Mouse (Mus musculus): ENCODE data around the gene Hacd3. TPM values are rescaled to one million over a fixed set of nuclear protein-coding genes. Genes with fewer than 3 reads are reported as not detected.

Gene Hacd3
- polyA plus RNA-seq, 1 experiment from 2014 or later, result 84.6 TPM

- no peak overlapping the region for H3K27ac ChIP-seq (ENCODE audit: low read length)
- H3K36me3 ChIP-seq (ENCODE audit: control insufficient read depth, insufficient read depth, low read length), result no peaks in the 10 kb centered on the region
- no peak overlapping the region for H3K4me3 ChIP-seq (ENCODE audit: low read depth, low read length)
- H3K4me1 ChIP-seq (ENCODE audit: control insufficient read depth, insufficient read depth, low read length), result peaks cover 9% of the 10 kb centered on the region; the same call in 1 of the 2 replicates
- H3K9ac ChIP-seq (replicated peaks; ENCODE audit: low read depth, low read length), result no peak overlapping the region
- no peaks in the 10 kb centered on the region for H3K27me3 ChIP-seq (ENCODE audit: control insufficient read depth, insufficient read depth, low read length)
- 52% methylated on average over 4 of the region's 4 CpGs for WGBS
- no peak overlapping the region for H3K4me2 ChIP-seq (replicated peaks; ENCODE audit: low read depth, low read length)
- no peak for ATAC-seq (ENCODE audit: insufficient number of reproducible peaks, insufficient read depth, low FRiP score, low read depth)
- no peaks in the 10 kb centered on the region for H3K9me3 ChIP-seq (ENCODE audit: control insufficient read depth, low read depth, low read length)
These were observed 82.2 kb downstream of the Hacd3 start for GRCm38 (mm10) chr9:64939281-64939680.

DNA sequence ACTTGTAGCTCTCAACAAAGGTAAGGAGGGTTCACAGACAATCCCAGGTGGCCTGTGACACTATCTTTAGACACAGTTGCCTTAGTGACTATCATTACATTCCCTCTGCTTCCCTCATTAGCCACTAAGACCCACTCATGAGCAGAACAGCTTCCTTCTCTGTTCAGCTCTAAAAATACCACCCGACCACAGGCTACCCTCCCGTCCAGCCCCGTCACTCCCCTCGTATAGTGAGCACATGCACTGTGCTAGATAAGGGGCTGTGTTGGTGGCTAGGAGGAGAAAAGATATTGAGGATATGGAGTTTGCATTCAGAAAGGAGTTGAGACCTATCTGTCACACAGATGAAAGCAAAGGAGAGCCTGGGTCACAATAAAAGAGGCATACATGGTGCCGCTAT lies 83.0 kb downstream of the Hacd3 start:
- 80% methylated on average over 5 of the region's 5 CpGs for WGBS
- no peak for ATAC-seq (ENCODE audit: insufficient number of reproducible peaks, insufficient read depth, low FRiP score, low read depth)
- Histone ChIP-seq H3K9me3 (ENCODE audit: control insufficient read depth, low read depth, low read length) (no peaks in the 10 kb centered on the region), H3K4me3 (ENCODE audit: low read depth, low read length) (no peak overlapping the region), H3K4me2 (replicated peaks; ENCODE audit: low read depth, low read length) (no peak overlapping the region), H3K36me3 (ENCODE audit: control insufficient read depth, insufficient read depth, low read length) (no peaks in the 10 kb centered on the region), H3K27ac (ENCODE audit: low read length) (no peak overlapping the region), H3K4me1 (ENCODE audit: control insufficient read depth, insufficient read depth, low read length) (peaks cover 9% of the 10 kb centered on the region; the same call in 1 of the 2 replicates), H3K9ac (replicated peaks; ENCODE audit: low read depth, low read length) (no peak overlapping the region), H3K27me3 (ENCODE audit: control insufficient read depth, insufficient read depth, low read length) (no peaks in the 10 kb centered on the region)

DNA sequence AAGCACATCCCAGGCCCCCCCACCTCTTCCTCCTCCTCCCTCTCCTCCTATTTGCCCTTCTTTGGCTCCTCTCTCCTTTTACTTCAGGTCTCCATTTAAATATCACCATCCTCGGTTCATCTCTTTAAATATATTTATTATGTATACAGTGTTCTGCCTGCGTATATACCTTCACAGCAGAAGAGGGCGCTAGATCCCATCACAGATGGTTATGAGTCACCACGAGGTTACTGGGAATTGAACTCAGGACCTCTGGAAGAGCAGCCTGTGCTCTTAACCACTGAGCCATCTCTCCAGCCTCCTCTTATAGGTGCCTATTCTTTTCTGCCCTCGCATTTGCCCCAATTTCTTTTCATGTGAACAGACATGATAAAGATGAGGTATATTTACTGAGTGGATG lies 84.0 kb downstream of the Hacd3 start:
- no peak overlapping the region for H3K27ac ChIP-seq (ENCODE audit: low read length)
- no peak overlapping the region for H3K4me3 ChIP-seq (ENCODE audit: low read depth, low read length)
- ATAC-seq (ENCODE audit: insufficient number of reproducible peaks, insufficient read depth, low FRiP score, low read depth), result no peak
- WGBS, result 60% methylated on average over 5 of the region's 5 CpGs
- H3K36me3 ChIP-seq (ENCODE audit: control insufficient read depth, insufficient read depth, low read length), result no peaks in the 10 kb centered on the region
- no peaks in the 10 kb centered on the region for H3K9me3 ChIP-seq (ENCODE audit: control insufficient read depth, low read depth, low read length)
- H3K4me2 ChIP-seq (replicated peaks; ENCODE audit: low read depth, low read length), result no peak overlapping the region
- no peak overlapping the region for H3K9ac ChIP-seq (replicated peaks; ENCODE audit: low read depth, low read length)
- H3K4me1 ChIP-seq (ENCODE audit: control insufficient read depth, insufficient read depth, low read length), result peaks cover 9% of the 10 kb centered on the region; the same call in 1 of the 2 replicates
- H3K27me3 ChIP-seq (ENCODE audit: control insufficient read depth, insufficient read depth, low read length), result no peaks in the 10 kb centered on the region

Small RNA genes lying within 50 kb of the gene (microRNA-seq; reads per million reads assigned to microRNA genes)
- gene Gm25640, result not detected

Other genes starting within 250 kb of the Hacd3 start
- gene Dennd4a, start 210.4 kb downstream of the Hacd3 start, polyA plus RNA-seq (2014; fragmentation: Nextera tagmentation; extraction: Ambion mirVana), result 10.4 and 11.8 TPM in 2 replicates
- not detected in 2 replicates for gene Slc24a1, start 70.1 kb downstream of the Hacd3 start, polyA plus RNA-seq (2014; fragmentation: Nextera tagmentation; extraction: Ambion mirVana)
- gene Ints14, start 60.8 kb downstream of the Hacd3 start, polyA plus RNA-seq (2014; fragmentation: Nextera tagmentation; extraction: Ambion mirVana), result 53.2 and 56.2 TPM in 2 replicates
- gene Dpp8, start 10.7 kb upstream of the Hacd3 start, polyA plus RNA-seq (2014; fragmentation: Nextera tagmentation; extraction: Ambion mirVana), result 29.8 and 33.1 TPM in 2 replicates
- 42.4 and 43.3 TPM in 2 replicates for gene Igdcc4, start 79.8 kb upstream of the Hacd3 start, polyA plus RNA-seq (2014; fragmentation: Nextera tagmentation; extraction: Ambion mirVana)
- 2.0 and 2.7 TPM in 2 replicates for gene Igdcc3, start 119.5 kb upstream of the Hacd3 start, polyA plus RNA-seq (2014; fragmentation: Nextera tagmentation; extraction: Ambion mirVana)
- 6.0 and 6.4 TPM in 2 replicates for gene Parp16, start 173.7 kb upstream of the Hacd3 start, polyA plus RNA-seq (2014; fragmentation: Nextera tagmentation; extraction: Ambion mirVana)
- 0.78 and 1.0 TPM in 2 replicates for gene Cilp, start 243.5 kb upstream of the Hacd3 start, polyA plus RNA-seq (2014; fragmentation: Nextera tagmentation; extraction: Ambion mirVana)